Mouse (Mus musculus): Measurements from ENCODE around the gene Plcl2. TPM values are rescaled to one million over a fixed set of nuclear protein-coding genes. Genes with fewer than 3 reads are reported as not detected.

The Plcl2 gene
- polyA plus RNA-seq, 1 experiment from 2014 or later: 4.8 TPM

DNA sequence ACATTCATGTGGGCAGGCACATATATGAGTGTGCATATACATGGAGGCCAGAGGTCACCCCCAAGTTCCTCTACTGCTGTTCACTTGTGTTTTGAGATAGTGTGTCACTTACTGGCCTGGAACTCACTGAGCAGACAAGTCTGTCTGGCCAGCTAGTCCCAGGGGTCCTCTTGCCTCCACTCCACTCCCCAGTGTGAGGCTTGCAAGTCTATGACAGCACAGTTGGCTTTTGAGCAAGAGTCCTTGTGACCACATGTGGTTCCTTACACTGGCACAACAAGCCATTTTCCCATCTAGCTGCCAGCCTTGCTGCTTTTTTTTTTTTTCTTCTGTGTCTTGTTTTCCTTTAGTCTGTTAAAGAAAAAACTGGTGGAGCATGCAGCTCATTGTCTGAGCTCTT is 148.1 kb downstream of the Plcl2 start:
- TF ChIP-seq CTCF (IDR thresholded peaks at IDR 0.05; ENCODE audit: low read depth): no peak
- ATAC-seq: no peak
- H3K4me2 ChIP-seq (replicated peaks; ENCODE audit: low read depth): no peak overlapping the region

DNA sequence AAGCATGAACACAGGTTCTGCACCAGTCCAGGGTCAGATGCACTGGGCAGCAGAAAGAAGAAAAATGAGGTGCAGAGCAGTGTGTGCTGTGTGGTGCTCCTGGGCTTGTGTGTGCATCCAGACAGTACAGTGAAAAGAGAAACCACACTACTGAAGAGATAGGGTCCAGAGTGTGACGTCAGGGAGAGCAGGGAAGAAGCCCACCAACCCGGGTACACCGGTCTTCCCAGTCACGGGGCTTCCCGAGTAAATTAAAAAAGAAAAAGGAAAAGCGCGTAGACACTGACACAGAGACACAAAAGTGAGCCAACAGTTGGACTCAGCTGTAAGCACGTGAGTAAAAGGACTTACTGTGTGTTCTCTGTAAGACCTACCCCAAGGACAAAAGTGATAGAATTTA is 149.7 kb downstream of the Plcl2 start:
- ATAC-seq: no peak
- Histone ChIP-seq H3K4me3 (ENCODE audit: low read depth, low read length) (no peak overlapping the region), H3K9me3 (ENCODE audit: control insufficient read depth) (no peaks in the 10 kb centered on the region), H3K9ac (ENCODE audit: low read depth, low read length) (no peak overlapping the region), H3K4me1 (replicated peaks; ENCODE audit: control insufficient read depth, insufficient read depth, low read length) (no peaks in the 10 kb centered on the region), H3K4me2 (replicated peaks; ENCODE audit: low read depth) (no peak overlapping the region), H3K36me3 (ENCODE audit: control insufficient read depth, insufficient read depth) (no peaks in the 10 kb centered on the region), H3K27ac (ENCODE audit: low read depth, low read length) (no peak overlapping the region), H3K27me3 (replicated peaks; ENCODE audit: control insufficient read depth, insufficient read depth, low read length) (no peaks in the 10 kb centered on the region)
- TF ChIP-seq CTCF (IDR thresholded peaks at IDR 0.05; ENCODE audit: low read depth): no peak
- 98% methylated on average over 8 of the region's 8 CpGs for WGBS

More for the DNA sequence above, 148.1 kb downstream of the Plcl2 start:
- Histone ChIP-seq H3K4me1 (replicated peaks; ENCODE audit: control insufficient read depth, insufficient read depth, low read length) (no peaks in the 10 kb centered on the region), H3K36me3 (ENCODE audit: control insufficient read depth, insufficient read depth) (no peaks in the 10 kb centered on the region), H3K27ac (ENCODE audit: low read depth, low read length) (no peak overlapping the region), H3K27me3 (replicated peaks; ENCODE audit: control insufficient read depth, insufficient read depth, low read length) (no peaks in the 10 kb centered on the region), H3K9ac (ENCODE audit: low read depth, low read length) (no peak overlapping the region), H3K9me3 (ENCODE audit: control insufficient read depth) (no peaks in the 10 kb centered on the region), H3K4me3 (ENCODE audit: low read depth, low read length) (no peak overlapping the region)

DNA sequence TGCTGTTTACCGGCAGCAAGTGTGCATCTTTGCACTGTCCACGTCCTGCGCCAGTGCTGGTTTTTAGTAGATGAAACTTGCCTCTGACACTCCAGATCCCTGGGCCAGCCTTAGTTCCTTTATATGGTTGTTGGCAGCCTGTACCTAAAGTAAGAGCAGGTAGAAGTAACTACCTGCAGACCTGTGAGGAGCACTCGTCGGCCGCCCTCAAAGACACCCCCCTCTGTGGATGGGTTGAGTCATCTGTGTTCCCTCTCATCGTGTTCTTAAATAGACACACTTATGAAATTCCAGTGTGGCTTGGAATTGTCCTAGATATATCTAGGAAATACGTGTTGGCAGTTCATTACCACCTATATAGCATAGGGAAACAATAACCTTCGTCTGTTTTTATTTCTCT is 158.4 kb downstream of the Plcl2 start:
- no peak for ATAC-seq
- Histone ChIP-seq H3K27ac (ENCODE audit: low read depth, low read length) (no peak overlapping the region), H3K27me3 (replicated peaks; ENCODE audit: control insufficient read depth, insufficient read depth, low read length) (no peaks in the 10 kb centered on the region), H3K36me3 (ENCODE audit: control insufficient read depth, insufficient read depth) (0 out of 2 replicates have a peak, but pooled peaks cover 4% of the 10 kb centered on the region), H3K4me3 (ENCODE audit: low read depth, low read length) (no peak overlapping the region), H3K9ac (ENCODE audit: low read depth, low read length) (no peak overlapping the region), H3K4me2 (replicated peaks; ENCODE audit: low read depth) (no peak overlapping the region), H3K9me3 (ENCODE audit: control insufficient read depth) (no peaks in the 10 kb centered on the region), H3K4me1 (replicated peaks; ENCODE audit: control insufficient read depth, insufficient read depth, low read length) (no peaks in the 10 kb centered on the region)
- no peak for TF ChIP-seq CTCF (IDR thresholded peaks at IDR 0.05; ENCODE audit: low read depth)
- 91% methylated on average over 9 of the region's 9 CpGs for WGBS

DNA sequence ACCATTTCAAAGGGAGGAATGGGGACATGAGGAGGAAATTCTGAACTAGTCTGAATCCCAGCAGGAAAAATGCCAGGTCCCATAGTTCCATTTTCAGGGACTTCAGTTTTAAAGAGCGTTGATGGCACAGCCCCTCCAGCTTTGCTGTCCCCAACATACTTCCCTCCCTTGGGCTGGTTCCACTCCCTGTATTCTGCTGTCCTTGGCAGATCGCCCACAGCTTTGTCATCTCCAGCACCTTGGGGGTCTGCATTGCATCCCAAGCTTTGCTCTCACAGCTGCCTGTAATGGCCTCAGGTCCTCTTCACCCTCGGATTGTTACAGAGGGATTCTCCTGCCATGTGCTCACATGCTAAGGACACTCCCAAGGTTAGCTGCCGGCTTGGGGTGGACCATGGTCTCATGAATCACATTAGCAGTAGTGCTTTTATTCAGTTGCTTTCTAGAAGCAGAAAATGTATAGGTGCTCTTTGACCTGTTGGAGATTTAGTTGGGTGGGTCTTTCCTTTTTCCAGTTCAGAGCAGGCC is 159.5 kb downstream of the Plcl2 start:
- no peaks in the 10 kb centered on the region for H3K9me3 ChIP-seq (ENCODE audit: control insufficient read depth)

DNA sequence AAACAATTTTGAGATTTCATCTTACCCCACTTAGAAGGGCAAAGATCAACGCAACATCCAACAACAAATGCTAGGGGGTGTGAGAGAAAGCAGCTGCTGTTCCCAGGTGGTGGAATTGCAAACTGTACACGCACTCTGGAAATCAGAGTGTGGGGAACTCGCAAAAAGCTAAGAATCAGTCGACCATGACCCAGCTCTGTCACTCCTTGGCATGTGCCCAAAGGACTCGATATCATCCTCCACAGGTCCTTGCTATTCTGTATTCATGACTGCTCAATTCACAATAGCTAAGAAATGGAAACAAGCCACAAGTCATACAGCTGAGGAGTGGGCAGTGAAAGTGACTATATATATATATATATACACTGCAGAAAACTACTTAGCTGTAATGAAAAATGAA is 162.2 kb downstream of the Plcl2 start:
- no peak for ATAC-seq

More for the DNA sequence above, 159.5 kb downstream of the Plcl2 start:
- WGBS: 83% methylated on average over 4 of the region's 4 CpGs
- Histone ChIP-seq H3K27me3 (replicated peaks; ENCODE audit: control insufficient read depth, insufficient read depth, low read length) (no peaks in the 10 kb centered on the region), H3K4me1 (replicated peaks; ENCODE audit: control insufficient read depth, insufficient read depth, low read length) (no peaks in the 10 kb centered on the region), H3K4me3 (ENCODE audit: low read depth, low read length) (no peak overlapping the region), H3K27ac (ENCODE audit: low read depth, low read length) (no peak overlapping the region), H3K9ac (ENCODE audit: low read depth, low read length) (no peak overlapping the region), H3K36me3 (ENCODE audit: control insufficient read depth, insufficient read depth) (0 out of 2 replicates have a peak, but pooled peaks cover 4% of the 10 kb centered on the region), H3K4me2 (replicated peaks; ENCODE audit: low read depth) (no peak overlapping the region)
- no peak for ATAC-seq
- no peak for TF ChIP-seq CTCF (IDR thresholded peaks at IDR 0.05; ENCODE audit: low read depth)

DNA sequence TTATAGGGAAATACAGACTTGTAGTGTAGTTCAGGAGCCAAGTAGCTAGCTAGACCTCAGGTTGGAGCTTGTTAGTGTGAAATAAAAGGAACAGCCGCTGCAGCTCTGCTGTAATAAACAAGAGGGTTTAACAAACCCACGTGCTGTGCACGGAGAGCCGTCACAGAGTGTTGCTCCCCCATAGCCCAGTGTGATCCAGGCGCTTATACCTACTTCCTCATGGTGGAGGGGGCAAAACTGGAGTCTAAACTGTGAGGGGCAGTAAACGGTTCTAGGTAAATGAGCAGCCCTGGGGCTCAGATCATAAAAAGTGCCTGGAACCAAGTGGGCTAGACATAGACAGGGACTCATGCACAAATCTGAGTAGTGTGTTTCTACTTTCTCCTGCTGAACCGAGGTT is 165.4 kb downstream of the Plcl2 start:
- Histone ChIP-seq H3K27ac (ENCODE audit: low read depth, low read length) (no peak overlapping the region), H3K9me3 (ENCODE audit: control insufficient read depth) (no peaks in the 10 kb centered on the region), H3K4me1 (replicated peaks; ENCODE audit: control insufficient read depth, insufficient read depth, low read length) (no peaks in the 10 kb centered on the region), H3K36me3 (ENCODE audit: control insufficient read depth, insufficient read depth) (no peaks in the 10 kb centered on the region), H3K9ac (ENCODE audit: low read depth, low read length) (no peak overlapping the region), H3K4me2 (replicated peaks; ENCODE audit: low read depth) (no peak overlapping the region), H3K4me3 (ENCODE audit: low read depth, low read length) (no peak overlapping the region), H3K27me3 (replicated peaks; ENCODE audit: control insufficient read depth, insufficient read depth, low read length) (no peaks in the 10 kb centered on the region)
- ATAC-seq: no peak
- WGBS: 76% methylated on average over 7 of the region's 7 CpGs
- TF ChIP-seq CTCF (IDR thresholded peaks at IDR 0.05; ENCODE audit: low read depth): no peak

More for the DNA sequence above, 162.2 kb downstream of the Plcl2 start:
- Histone ChIP-seq H3K27ac (ENCODE audit: low read depth, low read length) (no peak overlapping the region), H3K9me3 (ENCODE audit: control insufficient read depth) (no peaks in the 10 kb centered on the region), H3K27me3 (replicated peaks; ENCODE audit: control insufficient read depth, insufficient read depth, low read length) (no peaks in the 10 kb centered on the region), H3K4me3 (ENCODE audit: low read depth, low read length) (no peak overlapping the region), H3K9ac (ENCODE audit: low read depth, low read length) (no peak overlapping the region), H3K4me2 (replicated peaks; ENCODE audit: low read depth) (no peak overlapping the region), H3K4me1 (replicated peaks; ENCODE audit: control insufficient read depth, insufficient read depth, low read length) (no peaks in the 10 kb centered on the region), H3K36me3 (ENCODE audit: control insufficient read depth, insufficient read depth) (0 out of 2 replicates have a peak, but pooled peaks cover 4% of the 10 kb centered on the region)
- WGBS: 73% methylated on average over 5 of the region's 5 CpGs
- no peak for TF ChIP-seq CTCF (IDR thresholded peaks at IDR 0.05; ENCODE audit: low read depth)

DNA sequence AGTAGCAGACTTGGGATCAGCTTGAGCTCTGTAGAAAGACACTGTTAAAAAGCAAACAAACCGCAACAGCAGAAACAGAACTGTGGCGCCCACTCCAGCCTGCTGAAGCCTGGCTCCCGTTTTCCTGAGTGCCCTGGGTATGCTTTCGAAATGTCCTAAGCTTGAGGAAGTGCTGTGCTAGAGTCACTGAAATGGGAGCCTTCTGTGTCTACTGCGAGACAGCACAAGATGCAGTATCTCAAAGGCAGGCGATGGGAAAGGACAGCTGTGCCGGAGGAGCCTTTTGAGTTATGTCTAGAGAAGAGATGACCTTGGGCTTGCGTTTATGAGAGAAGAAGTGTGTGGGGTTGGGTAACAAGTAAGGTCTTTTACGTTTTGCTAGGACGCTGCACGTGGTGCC is 166.0 kb downstream of the Plcl2 start:
- WGBS: 73% methylated on average over 11 of the region's 11 CpGs
- H3K36me3 ChIP-seq (ENCODE audit: control insufficient read depth, insufficient read depth): no peaks in the 10 kb centered on the region
- no peaks in the 10 kb centered on the region for H3K4me1 ChIP-seq (replicated peaks; ENCODE audit: control insufficient read depth, insufficient read depth, low read length)
- no peak for TF ChIP-seq CTCF (IDR thresholded peaks at IDR 0.05; ENCODE audit: low read depth)
- no peak overlapping the region for H3K4me2 ChIP-seq (replicated peaks; ENCODE audit: low read depth)
- no peak overlapping the region for H3K9ac ChIP-seq (ENCODE audit: low read depth, low read length)
- no peak overlapping the region for H3K27ac ChIP-seq (ENCODE audit: low read depth, low read length)
- H3K27me3 ChIP-seq (replicated peaks; ENCODE audit: control insufficient read depth, insufficient read depth, low read length): no peaks in the 10 kb centered on the region
- ATAC-seq: no peak
- no peaks in the 10 kb centered on the region for H3K9me3 ChIP-seq (ENCODE audit: control insufficient read depth)
- no peak overlapping the region for H3K4me3 ChIP-seq (ENCODE audit: low read depth, low read length)

All from intestine, postnatal 0 days (tissue).